Mouse (Mus musculus) embryonic stem cell, embryonic (primary cell): ENCODE results near the gene Scn1b.

Source experiments
- CTCF ChIA-PET, 4 experiments: fragments of 300-600 bp in 2 of 4; fragments of 350-600 bp in 2 of 4; sonication (Branson Sonifier 250); formaldehyde crosslinking; loops; one replicate each; lab custom pipeline; 2022; ENCODE audit warnings: inconsistent platforms in 2 of 4; lab: Charles Lee
- POLR2A ChIA-PET, 4 experiments: fragments of 300-600 bp in 2 of 4; fragments of 350-600 bp in 2 of 4; sonication (Branson Sonifier 250); formaldehyde crosslinking; loops; one replicate each; lab custom pipeline; 2022; ENCODE audit warnings: antibody characterized with exemption in 4 of 4, inconsistent platforms in 1 of 4; lab: Charles Lee

Gene Scn1b

DNA sequence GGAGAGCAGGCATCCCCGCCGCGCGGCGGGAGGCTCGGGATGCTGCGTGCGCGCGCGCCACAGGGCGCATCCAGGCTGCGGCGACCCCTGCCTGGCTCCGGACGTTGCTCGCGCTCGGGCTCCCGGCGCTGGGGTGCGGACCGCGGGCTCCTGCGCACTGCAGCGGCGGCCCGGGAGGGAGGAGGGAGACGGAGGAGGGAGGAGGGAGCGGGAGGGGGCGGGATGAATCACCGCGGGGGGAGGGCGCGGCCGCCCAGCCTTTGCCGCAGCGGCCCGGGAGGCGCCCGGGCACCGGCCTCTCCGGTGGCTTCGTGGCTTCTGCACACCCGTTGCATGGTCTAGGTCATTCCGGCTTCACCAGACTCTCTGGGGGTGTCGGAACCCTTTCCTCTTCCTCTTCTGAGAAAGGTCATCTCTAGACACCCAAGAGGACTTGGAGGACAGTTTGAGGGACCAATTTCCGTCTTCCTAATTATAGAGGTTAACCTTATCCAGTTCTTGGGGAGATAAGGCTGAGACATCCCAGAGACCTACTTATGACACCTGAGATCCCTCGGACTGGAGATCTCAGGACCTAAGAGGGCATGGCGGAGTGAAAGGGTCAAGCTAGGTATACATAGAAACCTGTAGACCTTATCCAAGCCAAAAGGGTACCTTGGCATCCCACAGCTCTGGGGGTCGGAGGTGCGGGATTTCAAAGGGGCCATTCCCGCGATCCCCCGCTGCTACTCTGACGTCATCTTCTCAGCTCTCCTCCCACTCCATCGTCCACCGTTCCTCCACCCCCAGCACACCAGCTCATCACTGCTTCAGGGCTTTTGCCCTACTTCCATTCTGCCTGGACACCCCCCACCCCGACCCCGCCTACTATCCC is at the start of gene Scn1b:
TSS of gene Scn1b (minus strand) at position 153 of the 874 bp plus-strand sequence.
- ChIA-PET CTCF (interaction anchor here in 2 of 4 experiments (0.7 to 1.5 kb wide), 8 partner anchors 13 to 105 kb away, joined by 3 to 5 read pairs (median 4); no protein-coding TSS in a partner anchor), POLR2A (interaction anchor here in 3 of 4 experiments (0.6 to 1.4 kb wide), 11 partner anchors 8 to 76 kb away, joined by 3 to 13 read pairs (median 4); partner anchors contain the start of genes Fxyd7 (in 1 of the 3), Gramd1a (in 1 of the 3) and Hpn (in 1 of the 3))

- POLR2A ChIA-PET = interaction anchor here in 3 of 4 experiments (0.9 to 2.0 kb wide), 7 partner anchors 10 to 58 kb away, joined by 3 to 8 read pairs (median 6); partner anchors contain the start of gene Gramd1a (in 3 of the 3)
- CTCF ChIA-PET = interaction anchor here (1.0 to 4.0 kb wide), 13 partner anchors 13 to 78 kb away, joined by 3 to 26 read pairs (median 6); partner anchors contain the start of gene Gramd1a (in 3 of the 4)
Observed at GRCm38 (mm10) chr7:31175096-31175495, 48.3 kb upstream of the Scn1b start.

DNA sequence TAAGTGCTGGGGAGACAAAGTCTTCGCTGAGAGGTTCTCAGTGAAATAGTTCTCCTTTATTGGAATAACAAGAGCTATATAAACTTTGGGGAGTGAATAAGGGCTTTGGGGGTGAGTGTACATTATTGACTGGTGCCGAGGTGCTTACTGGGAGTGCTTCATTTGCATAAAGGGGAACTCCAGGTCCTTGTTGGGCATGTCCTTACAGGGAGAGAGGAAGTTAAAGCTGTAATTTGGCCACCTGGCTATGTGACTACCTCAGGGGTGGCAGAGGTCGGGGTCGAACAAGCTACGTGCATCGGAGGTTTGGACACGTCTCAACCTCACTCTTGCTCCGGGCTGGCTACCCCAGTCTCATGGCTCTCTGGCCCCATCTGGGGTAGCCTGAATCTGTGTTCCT is 47.7 kb upstream of the Scn1b start:
- POLR2A ChIA-PET = interaction anchor here (0.9 to 2.0 kb wide), 13 partner anchors 10 to 122 kb away, joined by 3 to 8 read pairs (median 5); partner anchors contain the start of gene Gramd1a (in 4 of the 4)

GRCm38 (mm10) chr7:31172238-31172637 is 45.4 kb upstream of the Scn1b start:
- ChIA-PET POLR2A (interaction anchor here in 2 of 4 experiments (0.6 to 0.8 kb wide), 4 partner anchors 16 to 1227 kb away, joined by 3 to 5 read pairs (median 4); no protein-coding TSS in a partner anchor), CTCF (interaction anchor here (0.5 to 4.0 kb wide), 26 partner anchors 10 to 310 kb away, joined by 3 to 26 read pairs (median 4); partner anchors contain the start of genes Gramd1a (in 2 of the 4) and Ffar1 (in 1 of the 4))

More for the DNA sequence above, 47.7 kb upstream of the Scn1b start:
- CTCF ChIA-PET = interaction anchor here (0.5 to 4.0 kb wide), 17 partner anchors 9 to 135 kb away, joined by 3 to 26 read pairs (median 5); partner anchors contain the start of gene Gramd1a (in 3 of the 4)

DNA sequence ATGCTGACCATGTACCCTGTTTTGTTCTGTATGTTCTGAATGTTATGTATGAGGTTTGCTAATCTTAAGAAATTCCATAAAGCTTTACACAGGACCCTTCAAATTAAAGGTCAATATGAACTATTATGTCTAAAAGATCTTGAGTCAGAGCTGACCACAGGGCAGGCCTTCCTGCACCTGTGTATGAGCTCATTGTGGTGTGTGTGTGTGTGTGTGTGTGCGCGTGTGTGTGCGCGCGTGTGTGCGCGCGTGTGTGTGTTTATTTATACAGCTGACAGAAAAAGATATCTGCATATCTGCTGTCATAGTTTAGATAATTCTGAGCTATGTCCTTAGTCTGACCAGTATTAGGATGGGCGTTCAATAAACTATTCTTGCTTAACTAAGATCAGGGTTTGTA is 43.7 kb upstream of the Scn1b start:
- POLR2A ChIA-PET = interaction anchor here in 2 of 4 experiments (0.9 to 4.3 kb wide), 3 partner anchors 13 to 20 kb away, joined by 3 to 20 read pairs (median 3); partner anchors contain the start of gene Gramd1a (in 1 of the 2)

GRCm38 (mm10) chr7:31168412-31168811 is 41.6 kb upstream of the Scn1b start:
- POLR2A ChIA-PET = interaction anchor here in 3 of 4 experiments (1.4 to 4.3 kb wide), 5 partner anchors 10 to 20 kb away, joined by 3 to 20 read pairs (median 5); partner anchors contain the start of gene Gramd1a (in 1 of the 3)
- CTCF ChIA-PET = interaction anchor here in 3 of 4 experiments (0.5 to 4.0 kb wide), 9 partner anchors 8 to 86 kb away, joined by 3 to 29 read pairs (median 4); partner anchors contain the start of gene Gramd1a (in 3 of the 3)

More for the DNA sequence above, 43.7 kb upstream of the Scn1b start:
- CTCF ChIA-PET = interaction anchor here (0.6 to 4.0 kb wide), 9 partner anchors 14 to 388 kb away, joined by 3 to 29 read pairs (median 4); partner anchors contain the start of gene Gramd1a (in 1 of the 4)

DNA sequence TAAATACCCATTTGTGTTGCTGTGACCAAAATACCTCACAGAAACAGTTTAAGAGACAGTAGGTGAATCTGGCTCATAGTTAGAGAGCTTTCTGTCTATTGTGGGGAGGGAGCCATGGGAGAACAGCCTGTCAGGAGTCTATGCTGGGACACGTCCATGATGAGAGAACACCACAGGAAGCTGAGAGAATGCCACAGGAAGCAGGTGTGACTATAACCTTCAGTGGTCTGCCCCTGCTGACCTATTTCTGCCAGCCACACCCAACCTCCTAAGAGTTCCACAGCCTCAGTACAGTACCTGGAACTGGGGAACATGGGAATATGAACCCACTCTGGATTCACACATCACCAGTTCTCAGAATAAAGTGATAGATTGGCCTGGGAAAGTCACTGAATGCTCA is 37.9 kb upstream of the Scn1b start:
- CTCF ChIA-PET = interaction anchor here in 1 of 4 experiments (2.0 kb wide), 1 partner anchor 9 kb away, joined by 14 read pairs; the partner anchor contains the start of gene Gramd1a
- POLR2A ChIA-PET = interaction anchor here in 3 of 4 experiments (1.0 to 1.3 kb wide), 5 partner anchors 9 to 19 kb away, joined by 3 to 4 read pairs (median 3); partner anchors contain the start of gene Gramd1a (in 1 of the 3)

DNA sequence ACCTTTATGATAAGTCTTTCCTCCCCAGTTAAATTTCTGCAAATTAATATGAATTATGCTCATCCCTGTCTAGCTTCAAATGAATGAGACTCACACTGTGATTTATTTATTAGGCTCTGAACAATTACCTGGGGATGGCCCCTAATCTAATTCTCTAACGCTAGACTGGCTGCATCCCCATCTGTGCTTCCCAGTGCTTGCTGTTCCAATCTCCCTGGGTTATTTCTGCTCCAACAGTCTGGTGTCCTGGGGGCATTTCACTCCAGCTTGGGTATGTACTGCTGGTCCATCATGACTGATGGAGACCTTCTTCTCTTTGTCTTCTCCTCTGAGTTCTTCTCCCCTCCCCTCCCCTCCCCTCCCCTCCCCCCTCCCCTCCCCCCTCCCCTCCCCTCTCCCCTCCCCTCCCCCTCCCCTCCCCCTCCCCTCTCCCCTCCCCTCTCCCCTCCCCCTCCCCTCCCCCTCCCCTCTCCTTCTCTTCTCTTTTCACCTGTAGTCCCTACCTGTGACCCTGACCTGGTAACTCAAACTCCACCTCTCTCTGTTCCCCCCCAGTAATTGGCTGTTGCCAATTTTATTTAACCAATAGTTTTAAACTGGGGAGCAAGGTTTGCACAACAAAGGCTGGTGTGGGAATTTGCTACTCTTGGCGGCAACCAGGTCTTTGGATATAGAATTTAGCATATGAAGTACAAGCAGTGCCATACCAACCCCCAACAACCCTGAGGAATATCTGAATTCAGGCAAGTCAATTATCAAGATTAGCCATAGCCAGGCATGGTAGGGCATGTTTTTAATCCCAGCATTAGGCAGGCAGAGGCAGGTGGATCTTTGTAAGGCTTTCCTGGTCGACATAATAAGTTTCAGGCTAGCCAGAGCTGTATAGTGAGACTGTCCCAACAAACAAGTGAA is 37.1 kb upstream of the Scn1b start:
- ChIA-PET CTCF (no interaction called here), POLR2A (interaction anchor here in 2 of 4 experiments (1.0 to 1.3 kb wide), 5 partner anchors 8 to 19 kb away, joined by 3 to 4 read pairs (median 3); partner anchors contain the start of gene Gramd1a (in 1 of the 2))

DNA sequence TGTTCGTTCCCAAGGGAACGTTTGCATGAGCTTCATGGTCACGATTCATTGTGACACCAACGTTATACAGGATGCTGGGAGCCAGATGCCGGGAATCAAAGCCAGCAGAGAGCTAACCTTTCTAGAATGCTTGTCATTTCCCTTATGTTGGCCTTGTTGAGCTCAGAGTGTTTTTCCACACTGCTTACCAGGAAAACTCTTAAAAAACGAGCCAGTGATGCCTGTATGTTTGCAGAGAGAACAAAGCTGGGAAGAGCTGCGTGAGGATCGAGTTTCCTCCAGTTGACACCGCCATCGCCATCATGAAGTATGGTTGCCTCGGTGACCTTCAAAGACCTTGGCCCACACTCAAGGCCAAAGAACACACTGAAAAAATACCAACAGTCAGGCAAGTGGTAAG is 35.5 kb upstream of the Scn1b start:
- ChIA-PET POLR2A (interaction anchor here in 2 of 4 experiments (0.8 to 1.1 kb wide), 7 partner anchors 11 to 33 kb away, joined by 3 to 11 read pairs (median 3); no protein-coding TSS in a partner anchor), CTCF (interaction anchor here (0.6 to 1.6 kb wide), 7 partner anchors 10 to 107 kb away, joined by 3 to 5 read pairs (median 3); no protein-coding TSS in a partner anchor)

GRCm38 (mm10) chr7:31161831-31162230 is 35.0 kb upstream of the Scn1b start:
- ChIA-PET POLR2A (interaction anchor here in 2 of 4 experiments (0.8 to 1.1 kb wide), 5 partner anchors 10 to 33 kb away, joined by 3 to 11 read pairs (median 4); no protein-coding TSS in a partner anchor), CTCF (interaction anchor here in 2 of 4 experiments (0.6 to 1.6 kb wide), 5 partner anchors 11 to 106 kb away, joined by 3 to 5 read pairs (median 3); no protein-coding TSS in a partner anchor)

DNA sequence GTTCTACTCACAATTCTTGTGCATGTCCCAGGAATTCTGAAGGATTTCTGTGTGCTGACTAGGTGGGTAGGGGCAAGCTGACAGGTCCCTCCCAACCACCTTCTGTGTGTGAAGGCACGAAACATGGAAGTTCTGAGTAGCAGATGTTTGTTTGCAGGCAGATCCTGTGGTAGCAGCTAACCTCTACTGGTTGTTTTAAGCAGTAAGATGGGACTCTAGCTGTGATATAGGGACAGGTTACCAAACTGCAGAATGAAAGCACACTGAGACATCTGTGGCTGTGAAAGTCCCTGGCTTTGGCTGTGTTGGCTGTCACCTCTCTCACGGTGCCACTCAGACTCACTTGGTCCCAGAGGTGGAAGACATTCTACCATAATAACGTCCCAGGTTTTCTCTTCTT is 34.4 kb upstream of the Scn1b start:
- POLR2A ChIA-PET = no interaction called here
- CTCF ChIA-PET = no interaction called here

DNA sequence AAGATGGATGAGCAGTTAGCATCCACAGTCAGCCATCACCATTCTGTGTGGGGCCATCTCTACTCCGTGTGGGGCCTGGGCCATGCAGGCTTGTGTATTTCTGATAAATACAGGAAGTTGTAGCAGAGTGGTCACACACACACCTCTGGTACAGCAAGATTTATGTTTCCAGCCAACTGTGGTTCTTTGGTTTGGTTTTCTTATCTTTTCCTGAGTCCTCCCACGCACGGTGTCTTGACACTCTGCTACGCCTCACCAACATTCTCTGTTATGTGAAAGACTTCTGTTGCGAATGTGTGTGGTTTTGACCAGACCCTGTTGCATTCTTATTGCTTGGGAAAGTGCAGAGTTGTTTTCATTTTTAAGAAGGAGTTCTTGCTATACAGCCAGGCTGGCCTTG is 34.0 kb upstream of the Scn1b start:
- POLR2A ChIA-PET = no interaction called here
- CTCF ChIA-PET = no interaction called here

GRCm38 (mm10) chr7:31156034-31156928 is 29.5 kb upstream of the Scn1b start:
- POLR2A ChIA-PET = interaction anchor here (0.6 to 3.0 kb wide), 31 partner anchors 8 to 968 kb away, joined by 3 to 20 read pairs (median 4); partner anchors contain the start of genes Scn1b (in 1 of the 4) and Usf2 (in 1 of the 4)
- CTCF ChIA-PET = interaction anchor here (0.5 to 2.9 kb wide), 61 partner anchors 8 to 665 kb away, joined by 3 to 29 read pairs (median 4); partner anchors contain the start of genes Cox6b1 (in 1 of the 4), Fxyd7 (in 1 of the 4) and Lgi4 (in 1 of the 4)

GRCm38 (mm10) chr7:31155296-31156033 is 28.7 kb upstream of the Scn1b start, which contains the start of gene Gramd1a:
Gramd1a (minus strand) TSS chr7:31155896.
- CTCF ChIA-PET = interaction anchor here (0.5 to 2.9 kb wide), 48 partner anchors 8 to 530 kb away, joined by 3 to 29 read pairs (median 6); partner anchors contain the start of genes Cox6b1 (in 1 of the 4) and Lgi4 (in 1 of the 4)

More at GRCm38 (mm10) chr7:31155296-31156033, 28.7 kb upstream of the Scn1b start, which contains the start of gene Gramd1a:
- POLR2A ChIA-PET = interaction anchor here (0.6 to 3.0 kb wide), 25 partner anchors 8 to 967 kb away, joined by 3 to 20 read pairs (median 6); partner anchors contain the start of genes Scn1b (in 1 of the 4) and Usf2 (in 1 of the 4)
